Mouse (Mus musculus) layer of hippocampus, postnatal 10 days (tissue): ENCODE results near the gene Slk. TPM values are rescaled to one million over a fixed set of nuclear protein-coding genes. Genes with fewer than 3 reads are reported as not detected.
A peak's percentile ranks its signal among the peaks of the same experiment; 100 is the strongest.

Experiments used
- DNase-seq, 2 experiments: peaks; one replicate each; pipeline ENCODE4 v3.0.0; 2021; ENCODE audit warnings: low spot score in 2 of 2
- total RNA-seq, 2 experiments: library from RNA; stranded (reverse); gene quantifications; 2 replicates each; pipeline ENCODE4 v1.2.3; 2021

Slk gene
- total RNA-seq, 2 experiments from 2014 or later: 40.0 to 44.3 TPM

GRCm38 (mm10) chr19:47650366-47651159 is 71.1 kb downstream of the Slk start:
- no peak for DNase-seq

- DNase-seq: no peak
Measured at GRCm38 (mm10) chr19:47651160-47651480, 71.6 kb downstream of the Slk start.

GRCm38 (mm10) chr19:47652255-47652654 is 72.8 kb downstream of the Slk start:
- no peak for DNase-seq

- no peak for DNase-seq
Measured at GRCm38 (mm10) chr19:47653173-47653572, 73.7 kb downstream of the Slk start.

- no peak for DNase-seq
Measured at GRCm38 (mm10) chr19:47654896-47655295, 75.4 kb downstream of the Slk start.

- DNase-seq: peak; percentile 60 to 64
Measured at GRCm38 (mm10) chr19:47658914-47659535, 79.5 kb downstream of the Slk start.

- no peak for DNase-seq
Measured at GRCm38 (mm10) chr19:47659765-47660408, 80.4 kb downstream of the Slk start.

GRCm38 (mm10) chr19:47667601-47668000 is 88.1 kb downstream of the Slk start:
- DNase-seq: no peak

- DNase-seq: no peak
Measured at GRCm38 (mm10) chr19:47668399-47668798, 88.9 kb downstream of the Slk start.

- peak; percentile 22 to 37 for DNase-seq
Measured at GRCm38 (mm10) chr19:47674419-47674818, 94.9 kb downstream of the Slk start.

- no peak for DNase-seq
Measured at GRCm38 (mm10) chr19:47678675-47679074, 99.2 kb downstream of the Slk start.

- DNase-seq: no peak
Measured at GRCm38 (mm10) chr19:47689592-47689991, 110.1 kb downstream of the Slk start.

GRCm38 (mm10) chr19:47691994-47692393 is 112.5 kb downstream of the Slk start, which contains the start of gene Col17a1:
TSS of gene Col17a1 (minus strand) at chr19:47692094.
- DNase-seq: no peak

Other genes with a start within 250 kb of the Slk start
- gene Sh3pxd2a, start 115.3 kb upstream of the Slk start, total RNA-seq: 10 to 100 TPM; 28.0 to 29.1 TPM
- gene Stn1, start 42.2 kb upstream of the Slk start, total RNA-seq: 10 to 100 TPM; 20.1 to 23.9 TPM
- under 1 TPM; 0.16 to 0.25 TPM for gene Col17a1, start 112.4 kb downstream of the Slk start, total RNA-seq
- 100 to 1,000 TPM; 102 to 115 TPM for gene Sfr1, start 152.0 kb downstream of the Slk start, total RNA-seq